Mouse (Mus musculus): ENCODE results near the gene Med12.

DNA sequence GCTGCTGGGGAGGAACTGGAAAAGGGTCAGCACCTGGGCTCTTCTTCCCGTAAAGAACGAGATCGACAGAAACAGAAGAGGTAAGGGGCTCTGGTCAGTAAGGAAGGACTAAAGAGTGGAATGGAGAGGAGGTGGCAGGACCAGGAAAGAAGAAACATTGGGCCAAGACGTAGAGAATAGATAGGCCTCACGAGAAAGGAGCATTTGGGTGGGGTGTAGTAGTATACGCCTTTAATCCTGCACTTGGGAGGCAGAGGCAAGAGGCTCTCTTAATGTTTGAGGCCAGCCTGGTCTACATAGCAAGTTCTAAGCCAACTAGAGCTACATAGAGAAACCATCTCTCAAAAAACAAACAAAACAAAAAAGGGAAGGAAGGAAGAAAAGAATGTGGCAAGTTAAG is 14.6 kb downstream of the Med12 start:
- no peak for TF ChIP-seq CTCF (IDR thresholded peaks at IDR 0.05; ENCODE audit: low read depth)
- no peak for TF ChIP-seq EP300 (optimal IDR thresholded peaks at IDR 0.05)
